Mouse (Mus musculus) gastrocnemius, postnatal 14 days (tissue): ENCODE measurements around the gene Lcn3. TPM values are rescaled to one million over a fixed set of nuclear protein-coding genes. Genes with fewer than 3 reads are reported as not detected.
"Not testable (repeated sequence)": the region's sequence is repeated elsewhere in the genome, so short reads cannot be mapped to it uniquely, and the experiment has no call there.

Experiments used
- DNase-seq: peaks from one replicate; pipeline ENCODE4 v3.0.0; 2021; ENCODE audit warnings: mixed read lengths
- intact Hi-C: fragments of 180-260 bp; cut with DNase I; formaldehyde crosslinking; loops from one replicate; pipeline ENCODE4 v1.15.1; 2025; ENCODE audit warnings: low total_unique reads
- long read RNA-seq, 2 experiments: library from polyadenylated mRNA; stranded (forward); transcript quantifications; one replicate each; pipeline ENCODE4 v2.0.0; 2021
- total RNA-seq, 2 experiments: library from RNA; stranded (reverse); gene quantifications; 2 replicates each; pipeline ENCODE4 v1.2.3; 2021

Lcn3 gene
- total RNA-seq: not detected
- long read RNA-seq, experiment 1: 0 reads
- long read RNA-seq, experiment 2: 0 reads

- DNase-seq: no peak
- intact Hi-C loops: no loop called here
These were observed at the start of gene Lcn3 for GRCm38 (mm10) chr2:25765269-25765668. Gene Lcn3, plus strand, starts transcription at chr2:25765569.

GRCm38 (mm10) chr2:25717222-25717621, 48.1 kb upstream of the Lcn3 start:
- intact Hi-C loops: no loop called here
- no peak for DNase-seq

- no peak for DNase-seq
- intact Hi-C loops: no loop called here
These were observed 32.0 kb upstream of the Lcn3 start for GRCm38 (mm10) chr2:25733199-25733930.

- intact Hi-C loops, DNase-seq: not testable (repeated sequence)
These were observed 28.7 kb upstream of the Lcn3 start, which contains the start of gene Obp2b for GRCm38 (mm10) chr2:25736709-25737108. Gene Obp2b, plus strand, starts transcription at chr2:25737009.

- intact Hi-C loops: no loop called here
- DNase-seq: no peak
These were observed 23.7 kb upstream of the Lcn3 start for GRCm38 (mm10) chr2:25741671-25742070.

GRCm38 (mm10) chr2:25754201-25754600, 11.2 kb upstream of the Lcn3 start:
- DNase-seq: no peak
- intact Hi-C loops: no loop called here

GRCm38 (mm10) chr2:25758064-25758625, 7.2 kb upstream of the Lcn3 start:
- DNase-seq: no peak
- intact Hi-C loops: no loop called here

GRCm38 (mm10) chr2:25767764-25768163, 2.4 kb downstream of the Lcn3 start:
- intact Hi-C loops: no loop called here
- no peak for DNase-seq

GRCm38 (mm10) chr2:25773507-25773906, 8.1 kb downstream of the Lcn3 start:
- intact Hi-C loops: no loop called here
- no peak for DNase-seq

- intact Hi-C loops: no loop called here
- no peak for DNase-seq
These were observed 9.3 kb downstream of the Lcn3 start for GRCm38 (mm10) chr2:25774640-25775039.

GRCm38 (mm10) chr2:25775991-25776390, 10.6 kb downstream of the Lcn3 start:
- DNase-seq: no peak
- intact Hi-C loops: no loop called here

GRCm38 (mm10) chr2:25776717-25777116, 11.3 kb downstream of the Lcn3 start, which contains the start of gene Lcn11:
Gene Lcn11, plus strand, starts transcription at chr2:25777017.
- intact Hi-C loops: no loop called here
- no peak for DNase-seq

GRCm38 (mm10) chr2:25779076-25779475, 13.7 kb downstream of the Lcn3 start:
- intact Hi-C loops: no loop called here
- DNase-seq: no peak

- intact Hi-C loops: no loop called here
- DNase-seq: no peak
These were observed 15.6 kb downstream of the Lcn3 start for GRCm38 (mm10) chr2:25780921-25781320.

- intact Hi-C loops: no loop called here
- DNase-seq: no peak
These were observed 16.6 kb downstream of the Lcn3 start, which contains the start of gene Gm13539 for GRCm38 (mm10) chr2:25781957-25782356. Gene Gm13539, plus strand, starts transcription at chr2:25782257.

GRCm38 (mm10) chr2:25785573-25786322, 20.4 kb downstream of the Lcn3 start:
- intact Hi-C loops: no loop called here
- DNase-seq: no peak

GRCm38 (mm10) chr2:25789092-25789491, 23.7 kb downstream of the Lcn3 start:
- intact Hi-C loops: no loop called here
- no peak for DNase-seq

GRCm38 (mm10) chr2:25797635-25798034, 32.3 kb downstream of the Lcn3 start:
- DNase-seq: no peak
- intact Hi-C loops: no loop called here

GRCm38 (mm10) chr2:25798065-25798464, 32.7 kb downstream of the Lcn3 start:
- no peak for DNase-seq
- intact Hi-C loops: no loop called here

GRCm38 (mm10) chr2:25811711-25812110, 46.3 kb downstream of the Lcn3 start:
- intact Hi-C loops: no loop called here
- no peak for DNase-seq
